Mouse (Mus musculus): ENCODE data around the gene Gucy2g.

GRCm38 (mm10) chr19:55177143-55177542 is 63.9 kb downstream of the Gucy2g start:
- no peak for TF ChIP-seq CTCF (IDR thresholded peaks at IDR 0.05; ENCODE audit: low read depth)
- TF ChIP-seq EP300 (optimal IDR thresholded peaks at IDR 0.05) = no peak

Data from stomach, postnatal 0 days (tissue).